Mouse (Mus musculus) embryo, embryonic 10.5 days (tissue): ENCODE data around the gene Adcy5.

Experiments used
- DNase-seq: peaks from one replicate; pipeline ENCODE4 v3.0.0-alpha.2; 2015; ENCODE audit warnings: low spot score

The Adcy5 gene

DNA sequence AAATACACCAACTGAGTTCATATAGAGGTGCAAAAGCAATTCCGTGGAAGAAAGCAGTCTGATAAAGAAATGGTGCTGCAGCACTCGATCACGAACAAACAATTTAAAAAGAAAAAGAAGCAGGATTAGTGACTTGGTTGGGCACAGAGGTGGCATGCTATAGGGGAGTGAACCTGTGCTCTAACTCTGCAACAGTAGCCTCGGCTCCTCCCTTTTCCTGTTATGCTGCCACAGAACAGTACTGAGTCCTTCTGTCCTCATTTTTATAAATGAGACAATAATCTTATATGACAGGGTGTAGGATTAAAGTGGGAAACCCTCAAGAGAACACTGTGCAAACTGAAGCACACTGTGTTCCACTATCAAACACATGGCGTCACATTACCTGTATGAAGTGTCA, 162.8 kb downstream of the Adcy5 start:
- DNase-seq: no peak

DNA sequence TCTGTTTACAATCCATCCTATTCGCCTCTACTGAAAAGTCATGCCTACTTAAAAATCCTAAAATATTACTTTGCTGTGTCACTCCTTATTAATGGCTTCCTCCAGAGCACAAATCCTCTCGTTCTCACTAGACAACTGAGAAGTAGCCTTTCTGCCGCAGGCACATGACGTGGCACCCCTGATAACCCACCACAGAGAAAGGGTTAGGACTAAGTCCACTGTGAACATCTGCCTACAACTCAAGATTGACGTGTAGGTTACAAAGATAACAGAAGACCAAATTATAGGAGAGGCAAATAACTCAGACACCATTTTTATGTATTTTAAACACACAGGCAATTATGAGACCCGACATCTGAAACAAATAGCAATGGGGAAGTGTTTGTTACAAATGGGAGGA, 163.7 kb downstream of the Adcy5 start:
- no peak for DNase-seq

DNA sequence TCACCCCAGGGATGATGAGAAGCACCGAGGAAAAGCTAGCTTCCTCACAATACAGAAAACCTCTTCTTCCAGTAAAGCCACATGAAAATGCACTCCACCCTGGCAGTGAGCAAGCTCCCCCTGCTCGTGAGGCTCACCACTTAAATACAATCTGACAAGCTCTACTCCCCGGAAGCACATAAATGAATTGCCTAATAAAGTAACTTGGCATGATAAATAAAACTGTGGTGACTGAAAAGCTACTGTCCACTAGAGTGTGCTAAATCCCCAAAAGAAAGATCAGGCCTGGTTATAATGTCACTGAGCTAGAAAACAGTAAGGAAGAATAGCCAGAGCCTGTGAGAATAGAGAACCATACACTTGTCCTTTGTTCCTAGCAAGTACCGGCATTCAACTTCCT, 164.7 kb downstream of the Adcy5 start:
- peak; percentile 73 for DNase-seq

DNA sequence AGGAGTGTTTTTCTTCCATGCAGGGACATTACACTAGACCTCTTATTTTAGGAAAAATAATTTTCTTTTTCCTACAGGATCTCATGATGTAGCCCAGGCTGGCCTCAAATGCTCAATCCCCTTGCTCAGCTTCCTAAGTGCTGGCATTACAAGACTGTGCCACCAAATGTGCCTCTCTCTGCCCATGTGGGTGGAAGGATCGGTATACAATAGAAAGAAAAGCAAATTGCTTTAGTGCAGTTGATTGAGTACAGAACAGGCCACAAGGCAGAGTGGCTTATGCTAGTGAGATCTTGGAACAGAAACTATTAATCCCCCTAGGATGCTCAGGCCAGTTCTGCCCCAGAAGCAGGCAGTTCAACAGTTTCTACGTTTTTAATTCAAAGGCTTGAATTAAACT, 165.1 kb downstream of the Adcy5 start:
- no peak for DNase-seq

DNA sequence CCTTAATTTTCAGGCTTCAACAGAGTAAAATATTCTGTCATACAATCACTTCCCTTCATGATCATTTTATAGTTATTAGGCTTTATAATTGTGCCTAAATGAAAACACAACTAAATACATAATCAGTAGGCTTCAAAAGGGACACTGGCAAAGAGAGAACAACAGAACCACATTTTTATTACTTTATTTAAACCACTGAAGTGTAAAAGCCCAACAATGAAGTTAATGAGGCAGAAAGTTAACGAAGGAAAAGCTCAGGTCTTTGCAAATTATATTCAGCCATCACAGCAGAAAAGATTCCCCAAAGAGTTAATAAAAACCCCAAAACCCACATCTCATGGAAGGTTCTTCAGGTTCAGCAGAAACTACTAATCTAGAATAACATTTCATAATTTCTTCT, 175.8 kb downstream of the Adcy5 start:
- DNase-seq: no peak
